Mouse (Mus musculus) embryo, embryonic 10 days (tissue): ENCODE measurements around the gene Lrrc42.
A peak's percentile ranks its signal among the peaks of the same experiment; 100 is the strongest.

Experiments used
- DNase-seq: peaks from one replicate; pipeline ENCODE4 v3.0.0-alpha.2; 2015; ENCODE audit warnings: low spot score

The Lrrc42 gene

DNA sequence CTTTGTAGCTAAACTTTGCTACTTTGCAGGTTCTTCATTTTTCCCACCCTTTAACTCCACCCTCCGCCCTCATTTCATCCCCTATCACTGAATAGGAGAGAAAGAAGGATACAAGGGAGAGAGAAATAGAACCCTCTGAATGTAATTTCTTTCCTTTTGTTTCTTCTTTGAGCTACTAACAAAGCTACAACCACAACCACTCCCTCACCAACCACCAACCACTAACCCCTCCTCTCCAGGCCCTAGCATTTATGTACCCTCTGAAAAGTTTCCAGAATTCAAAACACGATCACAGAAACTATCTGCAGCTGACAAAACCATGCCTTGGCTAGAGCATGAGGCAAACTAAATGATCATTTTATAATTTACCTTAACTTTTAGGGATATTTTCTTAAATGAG is 56.9 kb downstream of the Lrrc42 start:
- DNase-seq = no peak

DNA sequence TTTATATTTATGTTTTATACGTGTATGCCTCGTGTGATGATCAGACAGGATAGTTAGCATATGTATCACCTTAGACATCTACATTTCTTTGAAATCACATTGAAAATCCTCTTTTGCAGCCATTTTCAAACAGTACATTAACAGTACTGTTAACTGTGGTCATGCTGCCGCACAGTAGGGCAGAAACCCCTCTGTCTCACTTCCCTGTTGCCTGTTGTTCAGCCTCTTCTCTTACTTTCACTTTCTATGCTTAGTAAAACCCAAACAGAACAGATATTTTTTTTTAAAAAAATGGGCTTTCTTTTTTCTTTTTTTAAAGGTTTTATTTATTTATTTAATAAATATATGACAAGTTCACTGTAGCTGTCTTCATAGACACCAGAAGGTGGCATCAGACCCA is 59.5 kb downstream of the Lrrc42 start:
- DNase-seq = no peak

DNA sequence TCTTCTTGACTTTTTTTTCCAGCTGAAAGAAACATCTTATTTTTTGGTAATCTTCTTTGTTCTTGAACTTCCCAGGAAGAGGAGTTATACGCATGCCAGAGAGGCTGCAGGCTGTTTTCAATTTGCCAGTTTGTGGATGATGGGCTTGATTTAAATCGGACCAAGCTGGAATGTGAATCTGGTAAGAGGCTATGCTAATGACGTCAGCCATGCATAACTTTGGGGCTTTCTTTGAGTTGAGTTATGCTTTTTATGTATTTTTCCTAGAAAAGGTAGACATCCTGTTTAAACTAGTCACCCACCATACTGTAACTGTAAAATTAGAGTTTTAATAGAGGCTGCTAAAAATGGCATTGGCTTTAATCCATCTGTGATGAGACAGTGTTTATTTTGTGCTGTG is 67.6 kb downstream of the Lrrc42 start:
- DNase-seq = peak; percentile 28
